Mouse (Mus musculus) liver, adult (tissue): Measurements from ENCODE around the gene Sertad4.

Source experiments
- GATA4 ChIP-seq: IDR thresholded peaks from 2 replicates; pipeline ENCODE4 v1.6.1; 2014; ENCODE audit warnings: mild to moderate bottlenecking, low read length; ENCODE audit not compliant: insufficient replicate concordance

Gene Sertad4

GRCm38 (mm10) chr1:192855474-192856230 is at the start of gene Sertad4:
Gene Sertad4, minus strand, starts transcription at chr1:192855756.
- no peak for TF ChIP-seq GATA4

- no peak for TF ChIP-seq GATA4
These were observed 46.0 kb upstream of the Sertad4 start for GRCm38 (mm10) chr1:192901516-192901915.

GRCm38 (mm10) chr1:192900913-192901312 is 45.4 kb upstream of the Sertad4 start:
- no peak for TF ChIP-seq GATA4

GRCm38 (mm10) chr1:192898742-192899141 is 43.2 kb upstream of the Sertad4 start:
- TF ChIP-seq GATA4 = no peak

GRCm38 (mm10) chr1:192897218-192897617 is 41.7 kb upstream of the Sertad4 start:
- no peak for TF ChIP-seq GATA4

GRCm38 (mm10) chr1:192896076-192896475 is 40.5 kb upstream of the Sertad4 start:
- TF ChIP-seq GATA4 = no peak

- no peak for TF ChIP-seq GATA4
These were observed 35.2 kb upstream of the Sertad4 start for GRCm38 (mm10) chr1:192890716-192891115.

DNA sequence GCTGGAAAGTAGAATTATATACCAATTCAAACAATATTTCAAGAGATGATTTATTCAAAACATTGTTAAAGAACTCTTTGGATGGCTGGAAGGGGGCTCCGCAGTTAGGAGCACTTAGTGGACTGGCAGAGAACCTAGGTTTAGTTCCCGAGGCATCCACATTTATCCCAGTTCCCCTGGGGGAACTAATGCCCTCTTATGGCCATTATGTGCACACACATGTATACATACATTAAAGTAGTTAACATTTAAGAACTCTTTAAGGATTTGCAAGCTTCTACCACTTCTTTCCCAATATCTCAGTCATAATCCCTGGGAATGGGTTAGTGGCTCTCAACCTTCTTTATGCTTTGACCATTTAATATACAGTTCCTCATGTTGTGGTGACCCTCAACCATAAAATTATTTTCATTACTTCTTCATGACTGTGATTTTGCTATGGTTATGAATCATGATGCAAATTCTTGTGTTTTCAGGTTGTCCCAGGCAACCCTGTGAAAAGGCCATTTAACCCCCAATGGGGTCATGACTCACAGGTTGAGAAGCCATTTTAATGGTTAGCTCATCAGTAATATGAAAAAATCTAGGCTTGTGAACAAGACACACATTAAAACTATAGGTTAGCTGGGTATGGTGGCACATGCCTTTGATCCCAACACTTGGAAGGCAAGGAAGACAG is 27.2 kb upstream of the Sertad4 start:
- no peak for TF ChIP-seq GATA4

DNA sequence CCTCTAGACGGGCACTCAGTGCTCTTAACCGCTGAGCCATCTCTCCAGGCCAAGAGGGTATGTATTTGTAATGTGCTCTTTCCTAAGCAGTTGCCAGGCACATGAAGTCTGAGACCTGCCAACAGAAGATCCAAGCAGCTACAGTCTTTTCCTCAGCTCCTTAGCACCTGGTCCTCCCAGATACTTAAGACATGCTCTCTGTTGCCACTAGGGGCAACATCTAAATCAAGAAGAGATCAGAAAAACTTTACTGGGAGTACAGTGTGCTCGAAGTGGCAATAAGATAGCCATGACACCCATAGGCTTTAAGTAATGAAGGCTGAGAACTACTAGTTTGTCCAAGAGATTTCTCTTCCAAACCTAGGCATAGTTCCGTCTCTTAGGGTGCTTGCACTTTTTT is 24.6 kb upstream of the Sertad4 start:
- no peak for TF ChIP-seq GATA4

- TF ChIP-seq GATA4 = no peak
These were observed 23.6 kb upstream of the Sertad4 start for GRCm38 (mm10) chr1:192879086-192879580.

DNA sequence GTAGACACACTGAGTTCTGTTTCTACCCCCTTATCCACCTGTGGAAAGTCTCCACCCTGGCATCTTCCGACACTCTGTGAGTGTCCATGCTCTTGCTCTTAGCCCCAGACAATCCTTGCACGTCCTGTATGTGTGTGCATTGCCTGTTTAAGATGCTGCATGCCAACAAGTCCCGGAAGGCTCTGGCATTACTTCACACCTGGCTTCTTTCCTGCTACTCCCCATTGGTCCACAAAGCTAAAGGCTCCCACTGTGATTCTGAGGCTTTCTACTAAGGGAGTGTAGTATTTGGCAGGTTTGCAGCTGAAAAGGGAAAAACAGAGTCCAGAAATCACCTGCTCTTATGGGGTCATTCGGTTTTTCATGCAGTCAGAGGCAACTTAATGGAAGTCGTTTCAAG is 17.3 kb upstream of the Sertad4 start:
- TF ChIP-seq GATA4 = no peak

GRCm38 (mm10) chr1:192869761-192870160 is 14.2 kb upstream of the Sertad4 start:
- TF ChIP-seq GATA4 = no peak

- TF ChIP-seq GATA4 = no peak
These were observed 8.9 kb upstream of the Sertad4 start for GRCm38 (mm10) chr1:192864440-192864839.

DNA sequence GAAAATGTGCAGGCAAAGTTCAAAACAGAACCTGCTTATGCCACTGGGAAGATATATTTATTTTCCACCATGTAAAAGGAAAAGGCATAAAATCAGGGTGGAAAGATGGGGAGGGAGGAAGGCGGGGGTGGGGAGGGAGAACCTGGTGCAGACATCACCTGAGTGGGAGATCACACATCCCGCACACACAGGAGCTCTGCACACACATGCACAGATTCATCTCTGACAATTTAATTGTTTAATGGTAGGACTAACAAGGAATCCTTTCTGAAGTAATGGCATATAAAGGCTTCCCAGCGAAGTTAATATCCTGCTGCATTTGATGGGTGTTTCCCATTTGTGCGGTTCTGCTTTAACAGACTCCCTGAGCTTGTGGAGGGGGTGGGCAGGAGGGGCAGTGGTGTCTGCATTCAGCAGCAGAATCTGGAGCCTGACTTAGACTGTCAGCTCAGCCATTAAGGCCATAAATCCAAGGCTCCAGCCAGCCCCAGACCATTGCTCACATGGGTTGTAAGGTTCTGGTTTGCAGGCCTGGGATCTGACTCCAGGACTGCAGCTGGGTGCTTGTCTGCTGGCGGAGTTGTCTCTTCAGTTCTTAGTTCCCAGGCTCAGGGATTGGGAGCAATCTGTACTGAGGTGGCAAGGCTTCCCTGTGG is 5.9 kb upstream of the Sertad4 start:
- TF ChIP-seq GATA4 = no peak

DNA sequence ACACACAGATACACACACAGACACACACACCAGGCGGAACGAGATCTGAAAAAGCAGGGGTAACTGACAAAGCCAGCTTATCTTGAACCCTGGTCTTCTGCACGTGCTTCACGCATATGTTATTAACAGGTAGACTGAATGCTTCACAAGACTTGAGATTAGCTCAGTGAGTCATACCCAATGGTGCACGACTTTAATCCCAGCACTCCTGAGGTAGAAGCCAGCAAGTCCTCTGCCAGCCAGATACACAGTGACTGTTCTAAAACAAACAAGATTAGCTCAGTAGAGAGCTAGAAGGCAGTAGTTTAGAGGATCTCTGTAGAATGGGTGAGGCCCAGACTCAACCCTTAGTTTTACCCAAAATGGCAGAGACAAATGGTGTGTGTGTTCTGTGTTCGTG is 4.7 kb upstream of the Sertad4 start:
- no peak for TF ChIP-seq GATA4

DNA sequence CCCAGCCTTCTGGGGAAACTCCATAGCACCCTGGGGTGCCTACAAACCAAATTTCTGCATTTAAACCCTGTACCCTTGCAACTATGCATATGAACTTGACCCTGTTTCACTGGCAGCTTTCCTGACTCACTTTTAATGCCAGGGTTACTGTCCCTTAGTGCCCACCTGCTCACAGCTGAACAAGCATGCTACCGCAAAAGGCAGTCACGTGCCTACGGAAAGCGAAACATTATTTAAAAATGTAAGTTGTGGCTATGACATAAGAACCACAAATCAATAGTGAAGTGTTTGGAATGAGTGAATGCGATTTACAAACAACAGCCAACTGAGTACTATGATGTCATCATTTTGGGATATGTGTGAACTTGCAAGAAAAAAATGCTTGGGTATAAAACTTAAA is 2.0 kb upstream of the Sertad4 start:
- TF ChIP-seq GATA4 = no peak
